Comparison of ENCODE assay signal across 8 mouse cellular contexts in the genomic region with DNA sequence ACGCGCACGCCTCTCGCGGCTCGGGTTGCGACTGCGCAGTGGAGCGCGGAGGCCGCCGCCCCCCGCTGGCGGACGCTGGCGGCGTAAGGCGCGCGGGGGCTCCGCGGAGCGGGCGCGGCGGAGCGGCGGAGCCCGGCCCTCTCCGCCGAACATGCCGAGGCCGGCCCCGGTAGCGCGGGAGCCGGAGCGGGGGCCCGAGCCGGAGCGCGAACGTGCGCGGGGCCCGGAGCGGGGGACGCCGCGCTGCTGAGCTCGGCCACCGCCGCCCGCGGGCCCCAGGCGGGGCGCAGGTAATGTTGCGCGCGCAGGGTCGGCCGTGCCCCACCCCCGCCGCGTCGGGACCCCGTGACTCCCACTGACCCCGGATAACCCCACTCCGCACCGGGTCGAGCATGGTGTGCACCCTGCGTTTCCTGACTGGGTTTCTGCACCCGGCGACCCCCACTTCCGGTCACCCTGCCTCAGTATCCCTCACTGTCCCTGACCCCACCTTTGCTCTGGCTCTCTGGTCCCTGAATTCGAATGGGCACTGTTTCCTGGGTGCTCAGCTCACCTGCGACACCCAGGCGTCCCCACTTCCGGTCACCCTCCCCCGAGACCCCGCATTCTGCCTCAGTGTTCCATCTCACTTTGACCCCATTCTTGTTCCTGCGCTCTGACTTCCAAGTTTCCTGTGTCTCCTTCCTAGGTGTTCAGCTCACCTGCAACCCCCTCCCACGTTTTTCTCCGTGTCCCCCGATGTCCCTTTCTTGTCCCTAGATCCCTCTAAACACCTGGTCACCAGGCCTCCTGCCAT. TPM values are rescaled to one million over a fixed set of nuclear protein-coding genes. Genes with fewer than 3 reads are reported as not detected.
DNase-seq lines count a peak whose midpoint lies in the region; ATAC-seq and TF ChIP-seq lines count a peak whose summit lies in the region.

Gene Csnk1g2 (plus strand): TSS at position 178 of the 796 bp plus-strand sequence.

- peak within 1 kb of the TSS; percentile 94 for H3K4me3 ChIP-seq in neural tube, embryonic 11.5 days (ENCODE audit: low read depth, low read length)
- H3K4me3 ChIP-seq in intestine, embryonic 14.5 days (ENCODE audit: low read depth, low read length): peak within 1 kb of the TSS; percentile 82
- H3K4me3 ChIP-seq in midbrain, embryonic 11.5 days (ENCODE audit: low read depth, low read length): peak within 1 kb of the TSS; percentile 90
- H3K4me3 ChIP-seq in testis, adult 2 months (ENCODE audit: control insufficient read depth, low read depth, low read length): peak within 1 kb of the TSS; percentile 97

- DNase-seq in neural tube, embryonic 11.5 days (ENCODE audit: low spot score): no peak
- no peak for DNase-seq in neural tube, embryonic 10.5 days (ENCODE audit: extremely low spot score, low spot score)
- peak; percentile 89 for DNase-seq in cerebellum, adult 9-11 months
- DNase-seq in gastrocnemius, postnatal 25 days: peak; percentile 53
- no peak for DNase-seq in intestine, embryonic 14.5 days (ENCODE audit: low spot score)
- DNase-seq in left cerebral cortex, postnatal 4 days: peak; percentile 57
- DNase-seq in midbrain, embryonic 11.5 days (ENCODE audit: low spot score, missing footprints): peak; percentile 88

- H3K36me3 ChIP-seq in neural tube, embryonic 11.5 days (ENCODE audit: control insufficient read depth, insufficient read depth, low read length): no peaks in the 10 kb centered on the region
- no peaks in the 10 kb centered on the region for H3K36me3 ChIP-seq in intestine, embryonic 14.5 days (ENCODE audit: control insufficient read depth, insufficient read depth, low read length)
- H3K36me3 ChIP-seq in midbrain, embryonic 11.5 days (ENCODE audit: control insufficient read depth, insufficient read depth, low read length): no peaks in the 10 kb centered on the region
- H3K36me3 ChIP-seq in testis, adult 2 months (ENCODE audit: control insufficient read depth, insufficient read depth, low read length): no peaks in the 10 kb centered on the region

- no peak; the same call in 1 of the 2 replicates for TF ChIP-seq CTCF in testis, adult 2 months (IDR thresholded peaks at IDR 0.05; ENCODE audit: control insufficient read depth, insufficient read depth, insufficient replicate concordance, low read depth, low read length)

- no peaks in the 10 kb centered on the region for H3K9me3 ChIP-seq in neural tube, embryonic 11.5 days (ENCODE audit: control insufficient read depth, low read length)
- H3K9me3 ChIP-seq in intestine, embryonic 14.5 days (ENCODE audit: control insufficient read depth, low read length): no peaks in the 10 kb centered on the region
- no peaks in the 10 kb centered on the region for H3K9me3 ChIP-seq in midbrain, embryonic 11.5 days (ENCODE audit: control insufficient read depth, low read length)

- H3K27me3 ChIP-seq in neural tube, embryonic 11.5 days (ENCODE audit: control insufficient read depth, insufficient read depth, low read length): no peaks in the 10 kb centered on the region
- H3K27me3 ChIP-seq in intestine, embryonic 14.5 days (replicated peaks; ENCODE audit: control insufficient read depth, insufficient read depth, low read length): no peaks in the 10 kb centered on the region
- H3K27me3 ChIP-seq in midbrain, embryonic 11.5 days (ENCODE audit: control insufficient read depth, insufficient read depth, low read length): no peaks in the 10 kb centered on the region
- no peaks in the 10 kb centered on the region for H3K27me3 ChIP-seq in testis, adult 2 months (ENCODE audit: control insufficient read depth, insufficient read depth, low read length)

- WGBS in neural tube, embryonic 11.5 days: 1% methylated on average over 80 of the region's 85 CpGs
- WGBS in intestine, embryonic 14.5 days: under 1% methylated on average over 85 of the region's 85 CpGs
- WGBS in midbrain, embryonic 11.5 days: under 1% methylated on average over 79 of the region's 85 CpGs

- ATAC-seq in neural tube, embryonic 11.5 days (ENCODE audit: insufficient read depth, low FRiP score, low TSS enrichment): peak; percentile 29
- peak; percentile 29 for ATAC-seq in intestine, embryonic 14.5 days (replicated peaks; ENCODE audit: low FRiP score, low TSS enrichment, low read depth)
- no peak; the same call in 1 of the 2 replicates for ATAC-seq in midbrain, embryonic 11.5 days (ENCODE audit: low FRiP score)

- intact Hi-C loops in left cerebral cortex, postnatal 4 days (cut with DNase I): no loop called here

- peak within 1 kb of the TSS; percentile 91 for H3K27ac ChIP-seq in neural tube, embryonic 11.5 days (ENCODE audit: low read depth, low read length)
- H3K27ac ChIP-seq in intestine, embryonic 14.5 days (ENCODE audit: low read depth): peak within 1 kb of the TSS; percentile 95
- peak within 1 kb of the TSS; percentile 93 for H3K27ac ChIP-seq in midbrain, embryonic 11.5 days (ENCODE audit: low read depth, low read length)
- H3K27ac ChIP-seq in testis, adult 2 months (ENCODE audit: control insufficient read depth, insufficient read depth, low read depth, low read length): peak within 1 kb of the TSS; percentile 99

- peak; percentile 75; the same call in 1 of the 2 replicates for TF ChIP-seq POLR2A in testis, adult 2 months (IDR thresholded peaks at IDR 0.05; ENCODE audit: control insufficient read depth, low read depth, low read length)

- H3K4me2 ChIP-seq in neural tube, embryonic 11.5 days (ENCODE audit: low read depth): peak within 1 kb of the TSS; percentile 71
- peak within 1 kb of the TSS; percentile 98 for H3K4me2 ChIP-seq in intestine, embryonic 14.5 days (ENCODE audit: low read length)
- peak within 1 kb of the TSS; percentile 98 for H3K4me2 ChIP-seq in midbrain, embryonic 11.5 days

- peak within 1 kb of the TSS; percentile 82 for H3K9ac ChIP-seq in neural tube, embryonic 11.5 days (ENCODE audit: low read length)
- peak within 1 kb of the TSS; percentile 78 for H3K9ac ChIP-seq in intestine, embryonic 14.5 days (ENCODE audit: low read length)
- H3K9ac ChIP-seq in midbrain, embryonic 11.5 days (ENCODE audit: low read length): peak within 1 kb of the TSS; percentile 90

- peaks cover 19% of the 10 kb centered on the region for H3K4me1 ChIP-seq in neural tube, embryonic 11.5 days (ENCODE audit: control insufficient read depth, insufficient read depth, low read length)
- H3K4me1 ChIP-seq in intestine, embryonic 14.5 days (replicated peaks; ENCODE audit: control insufficient read depth, insufficient read depth, low read length): peaks cover 22% of the 10 kb centered on the region
- H3K4me1 ChIP-seq in midbrain, embryonic 11.5 days (ENCODE audit: control insufficient read depth, insufficient read depth, low read length): peaks cover 24% of the 10 kb centered on the region
- H3K4me1 ChIP-seq in testis, adult 2 months (ENCODE audit: control insufficient read depth, insufficient read depth, low read length): peaks cover 16% of the 10 kb centered on the region

RNA-seq across cellular contexts. Expression of gene Csnk1g2, which starts in this region (rescaled TPM):
- polyA plus RNA-seq in neural tube, embryonic 11.5 days (2014; fragmentation: Nextera tagmentation; extraction: Ambion mirVana): 117 TPM in 2 replicates
- total RNA-seq in gastrocnemius, postnatal 25 days (2021): 10 to 100 TPM; 85.8 to 99.9 TPM
- 66.5 and 116 TPM in 2 replicates for polyA plus RNA-seq in intestine, embryonic 14.5 days (2014; fragmentation: Nextera tagmentation; extraction: Ambion mirVana)
- total RNA-seq in left cerebral cortex, postnatal 4 days (2021): 100 to 1,000 TPM; 130 to 138 TPM
- 73.6 and 86.9 TPM in 2 replicates for polyA plus RNA-seq in midbrain, embryonic 11.5 days (2014; fragmentation: Nextera tagmentation; extraction: Ambion mirVana)
- 1,079 and 1,184 TPM in 2 replicates for polyA plus RNA-seq in testis, adult 2 months (2012; rRNA removed)

Comparison
In these comparisons a context has a peak if more than half of its experiments do, and no peak if none do; other contexts are left out.
1. DNase-seq: peak in cerebellum, adult 9-11 months (single experiment), gastrocnemius, postnatal 25 days (single experiment), left cerebral cortex, postnatal 4 days (single experiment) and midbrain, embryonic 11.5 days (single experiment); none in neural tube, embryonic 11.5 days (single experiment), neural tube, embryonic 10.5 days (single experiment) and intestine, embryonic 14.5 days (single experiment).
2. Peak in every context shown above with its lines, with median percentiles within 50 percentile points of each other: H3K27ac ChIP-seq, H3K4me2 ChIP-seq, H3K4me3 ChIP-seq and H3K9ac ChIP-seq.